Mouse (Mus musculus) left cerebral cortex, adult 2 months (tissue): Measurements from ENCODE around the gene Btbd11. TPM values are rescaled to one million over a fixed set of nuclear protein-coding genes. Genes with fewer than 3 reads are reported as not detected.
A peak's percentile ranks its signal among the peaks of the same experiment; 100 is the strongest.

Source experiments
- DNase-seq, 2 experiments: peaks; one replicate each; pipeline ENCODE4 v3.0.0; 2021 to 2022; ENCODE audit warnings: low spot score in 2 of 2, mixed read lengths in 1 of 2; ENCODE audit errors: extremely low spot score in 1 of 2
- H3K27ac ChIP-seq: fragments of 200-600 bp; 2 replicates; pipeline ENCODE4 v1.8.1; 2022
- H3K4me3 ChIP-seq: fragments of 200-600 bp; 2 replicates; pipeline ENCODE4 v1.8.1; 2022
- CTCF ChIP-seq: fragments of 200-600 bp; IDR thresholded peaks from 2 replicates; pipeline ENCODE4 v1.8.1; 2022; ENCODE audit warnings: antibody characterized with exemption, mild to moderate bottlenecking, moderate library complexity
- intact Hi-C: fragments of 180-260 bp; cut with DNase I; formaldehyde crosslinking; loops from one replicate; pipeline ENCODE4 v1.15.1; 2025
- long read RNA-seq, 2 experiments: library from polyadenylated mRNA; stranded (forward); transcript quantifications; one replicate each; pipeline ENCODE4 v2.0.0; 2021; ENCODE audit warnings: borderline mapping rate in 2 of 2
- total RNA-seq, 2 experiments: library from RNA; stranded (reverse); gene quantifications; 2 replicates each; pipeline ENCODE4 v1.2.3; 2021

Btbd11 gene
- total RNA-seq = 10 to 100 TPM; 26.9 to 33.7 TPM
- long read RNA-seq, experiment 1, full-length matches to known transcripts = 29 of 52 reads
- long read RNA-seq, experiment 1, partial matches to known transcripts = 10 of 52 reads
- long read RNA-seq, experiment 1, other reads (novel, unspliced or antisense) = 13 of 52 reads
- long read RNA-seq, experiment 2, full-length matches to known transcripts = 25 of 43 reads
- long read RNA-seq, experiment 2, partial matches to known transcripts = 7 of 43 reads
- long read RNA-seq, experiment 2, other reads (novel, unspliced or antisense) = 11 of 43 reads

- peak; percentile 73 to 83 for DNase-seq
- intact Hi-C loops = loop anchor here (2.0 to 5.0 kb wide), 3 partner anchors 166 to 241 kb away; no protein-coding TSS in a partner anchor
- Histone ChIP-seq H3K27ac (no peak within 1 kb of the TSS), H3K4me3 (peak within 1 kb of the TSS; percentile 61)
- TF ChIP-seq CTCF = peak; percentile 19
Observed at GRCm38 (mm10) chr10:85386605-85387218, at the start of gene Btbd11. Gene Btbd11 (plus strand): TSS chr10:85386814.

DNA sequence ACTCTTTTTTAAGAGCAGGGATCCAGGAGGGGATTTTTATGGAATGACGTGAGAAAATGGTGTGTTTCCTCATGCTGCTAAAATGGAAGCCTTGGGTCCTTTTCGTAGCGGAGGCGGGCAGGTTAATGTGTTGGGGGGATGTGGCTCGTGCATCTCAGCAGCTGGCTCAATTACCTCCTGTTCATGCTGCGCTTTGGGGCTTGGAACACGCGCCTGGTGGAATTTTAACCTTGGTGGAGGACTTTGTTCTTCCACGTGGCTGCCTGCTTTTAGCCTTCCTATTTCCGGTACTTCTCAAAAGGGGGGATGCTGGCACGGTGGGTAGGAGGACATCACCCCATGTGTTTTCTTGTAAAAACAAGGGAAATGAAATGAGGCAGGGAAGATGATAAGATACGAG is 47.9 kb upstream of the Btbd11 start:
- Histone ChIP-seq H3K4me3 (no peak overlapping the region), H3K27ac (no peak overlapping the region)
- no peak for TF ChIP-seq CTCF
- no peak for DNase-seq
- intact Hi-C loops = no loop called here

DNA sequence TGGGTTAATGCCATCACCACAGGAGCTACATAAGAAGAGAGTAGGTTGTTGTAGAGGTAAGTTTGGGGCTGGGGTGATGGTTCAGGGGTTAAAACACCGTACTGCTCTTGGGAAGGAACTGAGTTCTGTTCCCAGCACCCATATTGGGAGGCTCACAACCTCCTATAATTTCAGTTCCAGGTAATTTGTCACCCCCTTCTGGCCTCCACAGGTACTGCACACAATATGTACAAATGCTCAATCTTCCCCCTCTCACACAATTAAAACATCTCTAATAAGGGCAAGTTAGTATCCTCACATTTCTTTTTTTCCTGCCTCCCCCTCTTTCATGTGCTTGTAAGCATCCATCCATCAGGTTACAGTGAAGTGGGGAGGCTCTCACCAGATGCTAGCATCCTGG is 44.7 kb upstream of the Btbd11 start:
- Histone ChIP-seq H3K4me3 (no peak overlapping the region), H3K27ac (no peak overlapping the region)
- DNase-seq = no peak
- intact Hi-C loops = no loop called here
- peak; percentile 21 for TF ChIP-seq CTCF

DNA sequence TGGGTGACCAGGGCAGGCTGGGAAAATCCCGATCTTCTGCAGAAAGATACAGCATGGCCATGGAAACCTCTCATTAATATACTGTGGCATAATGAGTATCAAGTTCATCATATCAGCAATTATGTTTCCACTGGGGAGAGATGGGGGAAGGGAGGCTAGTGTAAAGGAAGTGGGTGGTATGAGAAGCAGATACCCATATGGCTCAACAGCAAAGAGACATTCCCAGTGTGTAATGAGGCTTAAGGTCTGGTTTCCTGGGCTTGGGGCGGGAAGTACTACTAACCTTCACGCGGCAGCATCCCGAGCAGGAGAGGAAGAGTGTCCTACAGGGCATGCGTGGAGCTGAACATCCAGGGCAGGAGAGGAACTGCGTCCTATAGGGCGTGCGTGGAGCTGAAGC is 39.4 kb upstream of the Btbd11 start:
- intact Hi-C loops = no loop called here
- no peak for TF ChIP-seq CTCF
- Histone ChIP-seq H3K4me3 (no peak overlapping the region), H3K27ac (no peak overlapping the region)
- DNase-seq = no peak

GRCm38 (mm10) chr10:85352505-85352904 is 34.1 kb upstream of the Btbd11 start:
- TF ChIP-seq CTCF = no peak
- H3K4me3 ChIP-seq = no peak overlapping the region
- no peak for DNase-seq
- no peak overlapping the region for H3K27ac ChIP-seq
- intact Hi-C loops = no loop called here

DNA sequence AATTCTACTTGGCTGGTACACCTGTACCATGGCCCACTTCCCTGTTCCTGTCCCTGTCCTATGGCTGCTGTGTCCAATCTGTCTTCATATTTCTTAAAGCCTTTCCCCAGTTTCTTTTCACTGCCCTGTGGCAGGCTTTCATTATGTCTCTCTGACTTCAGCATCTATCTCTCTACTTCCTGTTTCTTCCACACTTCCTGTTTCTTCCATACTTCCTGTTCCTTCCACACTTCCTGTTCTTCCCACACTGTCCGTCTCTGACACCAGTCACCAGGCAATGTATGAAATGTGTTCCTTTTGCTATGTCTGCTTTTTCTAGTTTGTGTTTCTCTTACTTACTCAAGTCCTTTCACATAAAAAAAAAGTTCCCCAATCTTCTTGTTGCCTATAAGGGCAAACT is 32.3 kb upstream of the Btbd11 start:
- TF ChIP-seq CTCF = no peak
- intact Hi-C loops = no loop called here
- no peak for DNase-seq
- no peak overlapping the region for H3K27ac ChIP-seq
- H3K4me3 ChIP-seq = no peak overlapping the region

- no peak for DNase-seq
- no peak for TF ChIP-seq CTCF
- intact Hi-C loops = no loop called here
- Histone ChIP-seq H3K27ac (no peak overlapping the region), H3K4me3 (no peak overlapping the region)
Observed at GRCm38 (mm10) chr10:85359501-85360066, 27.0 kb upstream of the Btbd11 start.

DNA sequence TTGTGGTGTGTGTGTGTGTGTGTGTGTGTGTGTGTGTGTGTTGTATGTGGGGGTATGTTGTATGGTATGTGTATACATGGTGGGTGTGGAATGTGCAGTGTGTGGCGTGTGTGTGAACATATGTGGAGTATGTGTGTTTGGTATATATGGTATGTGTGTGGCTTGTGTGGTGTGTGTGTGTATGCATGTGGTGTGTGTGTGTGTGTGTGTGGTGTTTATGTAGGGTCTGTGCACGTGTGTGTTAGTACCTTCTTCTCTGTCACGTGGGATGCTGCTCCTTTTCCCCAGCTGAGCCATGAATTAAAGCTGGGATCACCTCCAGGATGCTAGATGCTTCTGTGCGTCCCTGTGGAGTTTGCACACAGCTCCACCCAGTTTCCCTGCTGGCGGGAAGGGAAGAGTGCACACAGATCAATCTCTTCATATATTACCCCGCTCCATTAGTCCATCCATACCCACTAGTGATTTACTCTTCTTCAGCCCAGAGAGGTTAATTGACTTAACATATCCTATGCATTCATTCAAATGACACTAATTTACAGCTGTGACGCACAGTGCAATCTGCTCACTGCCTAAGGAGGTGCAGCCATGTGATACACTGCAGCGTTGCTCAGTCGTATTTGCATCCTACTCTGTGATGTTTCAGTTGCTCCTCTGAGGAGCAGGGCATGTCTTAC is 23.7 kb upstream of the Btbd11 start:
- Histone ChIP-seq H3K27ac (no peak overlapping the region), H3K4me3 (no peak overlapping the region)
- intact Hi-C loops = no loop called here
- no peak; the same call in 1 of the 2 replicates for TF ChIP-seq CTCF
- no peak for DNase-seq

- no peak for TF ChIP-seq CTCF
- no peak overlapping the region for H3K4me3 ChIP-seq
- DNase-seq = no peak
- intact Hi-C loops = no loop called here
- no peak overlapping the region for H3K27ac ChIP-seq
Observed at GRCm38 (mm10) chr10:85366876-85367275, 19.7 kb upstream of the Btbd11 start.

- TF ChIP-seq CTCF = no peak
- H3K4me3 ChIP-seq = no peak overlapping the region
Observed at GRCm38 (mm10) chr10:85371309-85371708, 15.3 kb upstream of the Btbd11 start.

DNA sequence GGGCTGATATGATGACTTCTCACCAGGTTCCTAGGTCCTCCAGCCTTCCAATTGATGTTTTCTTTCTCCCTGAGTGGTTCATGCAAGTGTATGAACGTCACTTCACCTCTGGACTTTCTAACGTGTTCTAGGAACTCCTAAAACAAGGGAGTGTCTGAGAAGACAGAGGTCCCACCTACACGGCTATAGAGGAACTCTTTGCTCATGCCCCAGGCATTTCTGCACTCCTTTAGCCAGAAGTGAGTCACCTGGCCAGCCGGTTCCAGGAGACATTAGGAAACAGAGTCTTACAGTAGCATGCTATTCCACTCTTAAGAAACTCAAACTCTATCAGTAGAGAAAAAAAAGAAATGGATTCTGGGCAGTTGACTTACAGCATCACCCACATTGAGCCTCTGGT is 14.5 kb upstream of the Btbd11 start:
- DNase-seq = no peak
- intact Hi-C loops = no loop called here
- Histone ChIP-seq H3K27ac (no peak overlapping the region), H3K4me3 (no peak overlapping the region)
- TF ChIP-seq CTCF = no peak

More at GRCm38 (mm10) chr10:85371309-85371708, 15.3 kb upstream of the Btbd11 start:
- intact Hi-C loops = no loop called here
- no peak overlapping the region for H3K27ac ChIP-seq
- no peak for DNase-seq

- TF ChIP-seq CTCF = no peak
- intact Hi-C loops = no loop called here
- DNase-seq = no peak
- H3K4me3 ChIP-seq = no peak overlapping the region
- no peak overlapping the region for H3K27ac ChIP-seq
Observed at GRCm38 (mm10) chr10:85378972-85379371, 7.6 kb upstream of the Btbd11 start.
